Mouse (Mus musculus) olfactory bulb, adult 2 months (tissue): ENCODE measurements around the gene Ccdc3. TPM values are rescaled to one million over a fixed set of nuclear protein-coding genes. Genes with fewer than 3 reads are reported as not detected.

ENCODE experiments used
- H3K27ac ChIP-seq: fragments of 200-500 bp; 2 replicates; pipeline ENCODE4 v1.5.1; 2012; ENCODE audit warnings: low read depth, low read length; ENCODE audit not compliant: insufficient read depth
- H3K4me1 ChIP-seq: fragments of 200-500 bp; 2 replicates; pipeline ENCODE4 v1.6.1; 2012; ENCODE audit warnings: low read length; ENCODE audit not compliant: control insufficient read depth, insufficient read depth
- H3K4me3 ChIP-seq: fragments of 200-500 bp; 2 replicates; pipeline ENCODE4 v1.5.1; 2012; ENCODE audit warnings: mild to moderate bottlenecking, low read depth, low read length, moderate library complexity; ENCODE audit not compliant: insufficient read depth
- CTCF ChIP-seq: fragments of 200-500 bp; IDR thresholded peaks from 2 replicates; pipeline ENCODE4 v1.5.1; 2012; ENCODE audit warnings: low read depth, mild to moderate bottlenecking, low read length, moderate library complexity; ENCODE audit not compliant: insufficient read depth
- POLR2A ChIP-seq: fragments of 200-500 bp; IDR thresholded peaks from 2 replicates; pipeline ENCODE4 v1.6.1; 2012; ENCODE audit warnings: mild to moderate bottlenecking, low read depth, low read length, moderate library complexity; ENCODE audit not compliant: insufficient read depth
- WGBS: fragments of 180-500 bp; shearing (Covaris S2); methylation state at CpG from one replicate; pipeline ENCODE4 v1.1.7; 2018; 5-methylcytosine and 5-hydroxymethylcytosine counted together
- polyA plus RNA-seq: library from polyadenylated mRNA; stranded (reverse); fragments of >200 nt; gene quantifications from 2 replicates; pipeline ENCODE4 v1.2.4, GENCODE M21; 2012; ENCODE audit warnings: low replicate concordance; ENCODE audit not compliant: missing spikeins, insufficient read depth, insufficient read length

The Ccdc3 gene
- polyA plus RNA-seq, 1 experiment = not detected

- Histone ChIP-seq H3K27ac (no peak overlapping the region), H3K4me3 (no peak overlapping the region), H3K4me1 (peaks cover 17% of the 10 kb centered on the region)
- no peak for TF ChIP-seq POLR2A
- WGBS = 96% methylated on average over 8 of the region's 8 CpGs
Observed at GRCm38 (mm10) chr2:5114386-5114785, 23.2 kb upstream of the Ccdc3 start.

- peaks cover 17% of the 10 kb centered on the region for H3K4me1 ChIP-seq
- WGBS = 16% methylated on average over 5 of the region's 5 CpGs
- H3K4me3 ChIP-seq = no peak overlapping the region
- no peak for TF ChIP-seq POLR2A
- no peak overlapping the region for H3K27ac ChIP-seq
Observed at GRCm38 (mm10) chr2:5116856-5117532, 20.6 kb upstream of the Ccdc3 start.

GRCm38 (mm10) chr2:5125506-5125905 lies 12.1 kb upstream of the Ccdc3 start:
- TF ChIP-seq POLR2A (no peak), CTCF (no peak)
- Histone ChIP-seq H3K27ac (no peak overlapping the region), H3K4me1 (peaks cover 4% of the 10 kb centered on the region; the same call in 1 of the 2 replicates), H3K4me3 (no peak overlapping the region)
- 47% methylated on average over 6 of the region's 6 CpGs for WGBS

- Histone ChIP-seq H3K27ac (no peak overlapping the region), H3K4me3 (no peak overlapping the region), H3K4me1 (peaks cover 4% of the 10 kb centered on the region; the same call in 1 of the 2 replicates)
- TF ChIP-seq CTCF (no peak), POLR2A (no peak)
- WGBS = 76% methylated on average over 5 of the region's 5 CpGs
Observed at GRCm38 (mm10) chr2:5127369-5127768, 10.2 kb upstream of the Ccdc3 start.

GRCm38 (mm10) chr2:5129099-5129498 lies 8.5 kb upstream of the Ccdc3 start:
- 79% methylated on average over 3 of the region's 3 CpGs for WGBS
- H3K27ac ChIP-seq = no peak overlapping the region
- TF ChIP-seq CTCF = no peak
- TF ChIP-seq POLR2A = no peak
- H3K4me1 ChIP-seq = peaks cover 4% of the 10 kb centered on the region; the same call in 1 of the 2 replicates
- no peak overlapping the region for H3K4me3 ChIP-seq

GRCm38 (mm10) chr2:5132046-5132445 lies 5.5 kb upstream of the Ccdc3 start:
- WGBS = 90% methylated on average over 4 of the region's 4 CpGs
- no peak overlapping the region for H3K4me3 ChIP-seq
- TF ChIP-seq CTCF (no peak), POLR2A (no peak)
- peaks cover 4% of the 10 kb centered on the region; the same call in 1 of the 2 replicates for H3K4me1 ChIP-seq
- no peak overlapping the region for H3K27ac ChIP-seq

GRCm38 (mm10) chr2:5134959-5135743 lies 2.4 kb upstream of the Ccdc3 start:
- TF ChIP-seq POLR2A (no peak), CTCF (no peak)
- H3K4me3 ChIP-seq = no peak overlapping the region
- H3K27ac ChIP-seq = no peak overlapping the region
- 91% methylated on average over 5 of the region's 5 CpGs for WGBS
- H3K4me1 ChIP-seq = peaks cover 7% of the 10 kb centered on the region

- 60% methylated on average over 4 of the region's 4 CpGs for WGBS
- Histone ChIP-seq H3K27ac (no peak overlapping the region), H3K4me1 (peaks cover 7% of the 10 kb centered on the region), H3K4me3 (no peak overlapping the region)
- no peak for TF ChIP-seq POLR2A
- TF ChIP-seq CTCF = no peak
Observed at GRCm38 (mm10) chr2:5139961-5140360, 2.4 kb downstream of the Ccdc3 start.

- 61% methylated on average over 6 of the region's 6 CpGs for WGBS
- H3K4me3 ChIP-seq = no peak overlapping the region
Observed at GRCm38 (mm10) chr2:5144446-5144845, 6.9 kb downstream of the Ccdc3 start.

More at GRCm38 (mm10) chr2:5144446-5144845, 6.9 kb downstream of the Ccdc3 start:
- Histone ChIP-seq H3K27ac (no peak overlapping the region), H3K4me1 (no peaks in the 10 kb centered on the region)
- TF ChIP-seq CTCF (no peak), POLR2A (no peak)
